Comparison of ENCODE assay signal across 10 mouse cellular contexts in the genomic region with DNA sequence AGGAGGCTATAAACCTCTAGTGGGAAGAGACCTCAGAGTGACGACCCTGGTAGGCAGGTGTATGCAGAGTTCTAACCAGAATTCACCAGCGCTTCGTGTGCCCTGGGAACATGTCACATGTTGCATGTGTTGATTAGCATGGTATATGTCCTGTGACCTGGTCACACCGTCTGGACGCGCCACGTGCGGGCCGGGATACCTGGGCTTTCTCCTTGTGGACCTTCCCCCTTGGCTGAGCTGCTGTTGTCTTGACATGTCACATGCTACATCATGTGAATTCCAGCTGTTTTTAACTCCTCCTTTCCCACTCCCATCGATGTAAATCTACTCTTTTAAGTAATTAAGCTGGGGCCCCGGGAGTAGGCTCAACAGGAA. TPM values are rescaled to one million over a fixed set of nuclear protein-coding genes. Genes with fewer than 3 reads are reported as not detected.
DNase-seq lines count a peak whose midpoint lies in the region; ATAC-seq and TF ChIP-seq lines count a peak whose summit lies in the region.
"Had no signal": no experiment of that assay in that cellular context is flagged by ENCODE, and none has a peak within 500 bp of the region (broad histone marks: within the 10 kb centered on the region; RNA-seq: fewer than 3 reads in every experiment).

No protein-coding gene starts in this region.

- intact Hi-C loops in heart, postnatal 36 days (cut with DNase I) = no loop called here

- WGBS in heart, embryonic 15.5 days = 12% methylated on average over 11 of the region's 11 CpGs
- 12% methylated on average over 11 of the region's 11 CpGs for WGBS in embryonic facial prominence, embryonic 13.5 days
- WGBS in kidney, embryonic 15.5 days = 11% methylated on average over 11 of the region's 11 CpGs
- 19% methylated on average over 11 of the region's 11 CpGs for WGBS in midbrain, postnatal 0 days

- no peak for ATAC-seq in heart, embryonic 15.5 days (replicated peaks; ENCODE audit: insufficient number of reproducible peaks, insufficient read depth, low FRiP score, low read depth)
- ATAC-seq in embryonic facial prominence, embryonic 13.5 days (ENCODE audit: insufficient number of reproducible peaks, insufficient read depth, low FRiP score, low TSS enrichment, low read depth) = no peak
- no peak; the same call in 1 of the 2 replicates for ATAC-seq in kidney, embryonic 15.5 days (replicated peaks; ENCODE audit: low FRiP score)
- no peak; the same call in 1 of the 2 replicates for ATAC-seq in midbrain, postnatal 0 days (ENCODE audit: low FRiP score)

- H3K36me3 ChIP-seq in heart, embryonic 15.5 days = no peaks in the 10 kb centered on the region
- no peaks in the 10 kb centered on the region for H3K36me3 ChIP-seq in embryonic facial prominence, embryonic 13.5 days
- no peaks in the 10 kb centered on the region for H3K36me3 ChIP-seq in kidney, embryonic 15.5 days
- H3K36me3 ChIP-seq in midbrain, postnatal 0 days (ENCODE audit: insufficient read depth, low read length) = no peaks in the 10 kb centered on the region

- peaks cover 41% of the 10 kb centered on the region for H3K4me1 ChIP-seq in heart, embryonic 15.5 days (replicated peaks)
- H3K4me1 ChIP-seq in embryonic facial prominence, embryonic 13.5 days = peaks cover 26% of the 10 kb centered on the region
- H3K4me1 ChIP-seq in kidney, embryonic 15.5 days = peaks cover 38% of the 10 kb centered on the region
- H3K4me1 ChIP-seq in midbrain, postnatal 0 days (ENCODE audit: insufficient read depth, low read length) = peaks cover 4% of the 10 kb centered on the region; the same call in 1 of the 2 replicates

- peaks cover 20% of the 10 kb centered on the region for H3K27me3 ChIP-seq in heart, embryonic 15.5 days
- peaks cover 34% of the 10 kb centered on the region for H3K27me3 ChIP-seq in embryonic facial prominence, embryonic 13.5 days
- H3K27me3 ChIP-seq in kidney, embryonic 15.5 days = peaks cover 23% of the 10 kb centered on the region
- 0 out of 2 replicates have a peak, but pooled peaks cover 4% of the 10 kb centered on the region for H3K27me3 ChIP-seq in midbrain, postnatal 0 days (ENCODE audit: insufficient read depth, low read length)

- H3K4me2 ChIP-seq in heart, embryonic 15.5 days = peak overlapping the region; percentile 90
- peak overlapping the region; percentile 94 for H3K4me2 ChIP-seq in embryonic facial prominence, embryonic 13.5 days
- H3K4me2 ChIP-seq in kidney, embryonic 15.5 days = peak overlapping the region; percentile 92
- H3K4me2 ChIP-seq in midbrain, postnatal 0 days (ENCODE audit: low read depth, low read length, poor library complexity, severe bottlenecking) = peak overlapping the region; percentile 94

- no peak overlapping the region for H3K27ac ChIP-seq in heart, embryonic 15.5 days
- no peak overlapping the region for H3K27ac ChIP-seq in embryonic facial prominence, embryonic 13.5 days
- H3K27ac ChIP-seq in kidney, embryonic 15.5 days = no peak overlapping the region
- H3K27ac ChIP-seq in midbrain, postnatal 0 days (ENCODE audit: low read depth, low read length) = no peak overlapping the region

- H3K9ac ChIP-seq in heart, embryonic 15.5 days = peak overlapping the region; percentile 45; the same call in 1 of the 2 replicates
- 0 out of 2 replicates have a peak overlapping the region, but pooled peaks have one; percentile 70 for H3K9ac ChIP-seq in embryonic facial prominence, embryonic 13.5 days
- no peak overlapping the region; the same call in 1 of the 2 replicates for H3K9ac ChIP-seq in kidney, embryonic 15.5 days
- 0 out of 2 replicates have a peak overlapping the region, but pooled peaks have one; percentile 66 for H3K9ac ChIP-seq in midbrain, postnatal 0 days (replicated peaks; ENCODE audit: low read length, poor library complexity, severe bottlenecking)

- no peaks in the 10 kb centered on the region for H3K9me3 ChIP-seq in heart, embryonic 15.5 days (replicated peaks)
- H3K9me3 ChIP-seq in embryonic facial prominence, embryonic 13.5 days = no peaks in the 10 kb centered on the region
- no peaks in the 10 kb centered on the region for H3K9me3 ChIP-seq in kidney, embryonic 15.5 days (replicated peaks)
- no peaks in the 10 kb centered on the region for H3K9me3 ChIP-seq in midbrain, postnatal 0 days (ENCODE audit: low read length)

- DNase-seq in heart, postnatal 36 days = no peak
- peak; percentile 6 for DNase-seq in midbrain, postnatal 0 days (ENCODE audit: low spot score)
- DNase-seq in right cerebral cortex, postnatal 14 days = no peak
- DNase-seq in cerebellum, adult 8-10 months = no peak
- DNase-seq in thymus, postnatal 4 days = no peak

- no peak for TF ChIP-seq CTCF in midbrain, postnatal 0 days (IDR thresholded peaks at IDR 0.05)

- peak overlapping the region; percentile 50 for H3K4me3 ChIP-seq in heart, embryonic 15.5 days
- H3K4me3 ChIP-seq in embryonic facial prominence, embryonic 13.5 days = peak overlapping the region; percentile 49
- H3K4me3 ChIP-seq in kidney, embryonic 15.5 days (replicated peaks) = peak overlapping the region; percentile 49
- H3K4me3 ChIP-seq in midbrain, postnatal 0 days (ENCODE audit: low read depth, low read length) = peak overlapping the region; percentile 46

RNA-seq across cellular contexts. Expression of gene Aqp3, which starts 0.6 kb away (rescaled TPM):
- 0.49 and 3.1 TPM in 2 replicates for polyA plus RNA-seq in heart, embryonic 15.5 days (2015; fragmentation: Nextera tagmentation; extraction: Ambion mirVana)
- not detected for total RNA-seq in heart, postnatal 36 days (2021)
- polyA plus RNA-seq in embryonic facial prominence, embryonic 13.5 days (2015; fragmentation: Nextera tagmentation; extraction: Ambion mirVana) = 20.0 and 27.9 TPM in 2 replicates
- polyA plus RNA-seq in kidney, embryonic 15.5 days (2015; fragmentation: Nextera tagmentation; extraction: Ambion mirVana) = 29.0 and 33.1 TPM in 2 replicates
- 1.1 TPM in 1 of 2 replicates, not detected in the other for total RNA-seq in midbrain, postnatal 0 days (2014; rRNA removed)
- polyA plus RNA-seq in midbrain, postnatal 0 days (2015; fragmentation: Nextera tagmentation; extraction: Ambion mirVana) = 0.25 and 0.47 TPM in 2 replicates
- total RNA-seq: megakaryocyte progenitor cell, adult 5-6 weeks had no signal

RNA-seq across cellular contexts. Expression of gene Nol6, which starts 25.7 kb away (rescaled TPM):
- 12.8 and 20.2 TPM in 2 replicates for polyA plus RNA-seq in heart, embryonic 15.5 days (2015; fragmentation: Nextera tagmentation; extraction: Ambion mirVana)
- 10 to 100 TPM; 14.8 to 15.8 TPM for total RNA-seq in heart, postnatal 36 days (2021)
- polyA plus RNA-seq in embryonic facial prominence, embryonic 13.5 days (2015; fragmentation: Nextera tagmentation; extraction: Ambion mirVana) = 25.3 and 27.9 TPM in 2 replicates
- 30.4 and 33.1 TPM in 2 replicates for polyA plus RNA-seq in kidney, embryonic 15.5 days (2015; fragmentation: Nextera tagmentation; extraction: Ambion mirVana)
- total RNA-seq in midbrain, postnatal 0 days (2014; rRNA removed) = 67.9 and 70.8 TPM in 2 replicates
- polyA plus RNA-seq in midbrain, postnatal 0 days (2015; fragmentation: Nextera tagmentation; extraction: Ambion mirVana) = 39.9 and 40.1 TPM in 2 replicates

RNA-seq across cellular contexts. Expression of gene Ube2r2, which starts 37.0 kb away (rescaled TPM):
- 70.6 and 73.1 TPM in 2 replicates for polyA plus RNA-seq in heart, embryonic 15.5 days (2015; fragmentation: Nextera tagmentation; extraction: Ambion mirVana)
- total RNA-seq in heart, postnatal 36 days (2021) = 100 to 1,000 TPM; 136 to 137 TPM
- 93.3 and 94.0 TPM in 2 replicates for polyA plus RNA-seq in embryonic facial prominence, embryonic 13.5 days (2015; fragmentation: Nextera tagmentation; extraction: Ambion mirVana)
- polyA plus RNA-seq in kidney, embryonic 15.5 days (2015; fragmentation: Nextera tagmentation; extraction: Ambion mirVana) = 81.7 and 84.4 TPM in 2 replicates
- total RNA-seq in midbrain, postnatal 0 days (2014; rRNA removed) = 49.9 TPM in 2 replicates
- 41.0 and 50.4 TPM in 2 replicates for polyA plus RNA-seq in midbrain, postnatal 0 days (2015; fragmentation: Nextera tagmentation; extraction: Ambion mirVana)

RNA-seq across cellular contexts. Expression of gene Aqp7, which starts 50.6 kb away (rescaled TPM):
- 0.44 and 0.87 TPM in 2 replicates for polyA plus RNA-seq in heart, embryonic 15.5 days (2015; fragmentation: Nextera tagmentation; extraction: Ambion mirVana)
- 10 to 100 TPM; 30.2 to 49.0 TPM for total RNA-seq in heart, postnatal 36 days (2021)
- 0.10 and 0.30 TPM in 2 replicates for polyA plus RNA-seq in embryonic facial prominence, embryonic 13.5 days (2015; fragmentation: Nextera tagmentation; extraction: Ambion mirVana)
- 0.88 and 1.1 TPM in 2 replicates for polyA plus RNA-seq in kidney, embryonic 15.5 days (2015; fragmentation: Nextera tagmentation; extraction: Ambion mirVana)
- total RNA-seq in midbrain, postnatal 0 days (2014; rRNA removed) = not detected in 2 replicates
- not detected in 2 replicates for polyA plus RNA-seq in midbrain, postnatal 0 days (2015; fragmentation: Nextera tagmentation; extraction: Ambion mirVana)
- total RNA-seq: megakaryocyte progenitor cell, adult 5-6 weeks; MEL had no signal
